12 mouse cellular contexts compared by ENCODE assay signal in the genomic region with DNA sequence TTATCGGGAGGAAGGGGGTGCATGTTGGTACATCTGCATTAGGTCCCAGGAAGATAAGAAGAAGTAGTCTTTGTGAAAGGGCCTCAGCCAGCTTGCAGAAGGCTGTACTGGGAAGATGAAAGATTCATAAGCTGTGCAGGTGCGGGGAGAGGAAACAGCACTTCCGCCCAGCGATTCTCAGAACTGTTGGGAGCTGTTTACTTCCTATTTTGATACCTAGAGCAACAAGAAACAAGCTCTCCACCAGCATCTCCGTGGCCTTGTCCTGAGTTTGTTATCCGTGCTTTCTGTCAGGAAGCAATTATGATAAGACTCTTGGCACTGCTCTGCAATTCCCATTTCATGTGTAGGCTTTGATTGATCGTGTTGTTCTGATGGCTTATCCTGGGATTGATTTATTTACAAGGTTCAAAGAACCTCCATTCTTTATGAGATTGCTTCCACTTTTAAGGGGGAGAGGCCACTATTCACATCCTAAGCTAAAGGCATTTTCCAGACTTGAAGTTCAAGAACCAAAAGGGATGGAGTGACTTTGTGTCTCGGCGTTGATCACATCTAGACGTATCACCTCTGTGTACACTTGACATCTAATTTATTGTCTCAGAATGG.
DNase-seq lines count a peak whose midpoint lies in the region; ATAC-seq and TF ChIP-seq lines count a peak whose summit lies in the region.
"Had no signal": no experiment of that assay in that cellular context is flagged by ENCODE, and none has a peak within 500 bp of the region (broad histone marks: within the 10 kb centered on the region; RNA-seq: fewer than 3 reads in every experiment).

No protein-coding gene starts in this region.

- no peak for TF ChIP-seq POLR2A in lung, adult 2 months (IDR thresholded peaks at IDR 0.05; ENCODE audit: borderline replicate concordance, extremely low read depth, low read depth, low read length)

- H3K9me3 ChIP-seq in lung, embryonic 14.5 days (ENCODE audit: low read depth, low read length) = no peaks in the 10 kb centered on the region
- H3K9me3 ChIP-seq in hindbrain, postnatal 0 days (ENCODE audit: low read length) = no peaks in the 10 kb centered on the region
- H3K9me3 ChIP-seq: G1E; heart, embryonic 13.5 days had no signal

- 54% methylated on average over 10 of the region's 10 CpGs for WGBS in lung, embryonic 14.5 days
- 31% methylated on average over 10 of the region's 10 CpGs for WGBS in lung, adult 2 months
- WGBS in hindbrain, postnatal 0 days = 83% methylated on average over 10 of the region's 10 CpGs

- DNase-seq in lung, embryonic 14.5 days = peak; percentile 45
- no peak for DNase-seq in lung, adult 2 months
- DNase-seq in kidney, adult 9 months = peak; percentile 69
- peak; percentile 24 to 34 for DNase-seq in lung, postnatal 4 days
- DNase-seq in ovary, postnatal 10 days (ENCODE audit: low spot score) = no peak
- no peak for DNase-seq in layer of hippocampus, adult 9-10 months (ENCODE audit: low spot score)
- DNase-seq in hindbrain, postnatal 0 days (ENCODE audit: low spot score) = no peak
- DNase-seq in ovary, postnatal 36 days (ENCODE audit: low spot score) = no peak
- DNase-seq: left cerebral cortex, postnatal 4 days; right cerebral cortex, postnatal 25 days had no signal

- H3K27me3 ChIP-seq in lung, embryonic 14.5 days (ENCODE audit: insufficient read depth, low read length) = no peaks in the 10 kb centered on the region
- no peaks in the 10 kb centered on the region for H3K27me3 ChIP-seq in hindbrain, postnatal 0 days (ENCODE audit: insufficient read depth, low read length)
- H3K27me3 ChIP-seq: heart, embryonic 13.5 days had no signal

- no peak for TF ChIP-seq CTCF in lung, embryonic 14.5 days (IDR thresholded peaks at IDR 0.05; ENCODE audit: low read depth)
- no peak for TF ChIP-seq CTCF in lung, adult 2 months (IDR thresholded peaks at IDR 0.05; ENCODE audit: insufficient read depth, low read length)
- TF ChIP-seq CTCF in hindbrain, postnatal 0 days (IDR thresholded peaks at IDR 0.05; ENCODE audit: low read depth) = no peak

- peak; percentile 31; the same call in 1 of the 2 replicates for ATAC-seq in lung, embryonic 14.5 days (ENCODE audit: insufficient read depth)
- no peak for ATAC-seq in hindbrain, postnatal 0 days

- H3K4me1 ChIP-seq in lung, embryonic 14.5 days (ENCODE audit: insufficient read depth) = peaks cover 10% of the 10 kb centered on the region; the same call in 1 of the 2 replicates
- H3K4me1 ChIP-seq in lung, adult 2 months (ENCODE audit: control insufficient read depth, insufficient read depth, low read length) = peaks cover 5% of the 10 kb centered on the region; the same call in 1 of the 2 replicates
- no peaks in the 10 kb centered on the region for H3K4me1 ChIP-seq in hindbrain, postnatal 0 days (ENCODE audit: insufficient read depth, low read length)

- no peak overlapping the region for H3K4me3 ChIP-seq in lung, embryonic 14.5 days (ENCODE audit: low read depth, low read length)
- H3K4me3 ChIP-seq in lung, adult 2 months (replicated peaks; ENCODE audit: extremely low read depth, low read depth, low read length) = no peak overlapping the region
- H3K4me3 ChIP-seq in hindbrain, postnatal 0 days (ENCODE audit: low read length) = no peak overlapping the region
- H3K4me3 ChIP-seq: heart, embryonic 13.5 days had no signal

- H3K27ac ChIP-seq in lung, embryonic 14.5 days (ENCODE audit: low read depth) = no peak overlapping the region
- no peak overlapping the region for H3K27ac ChIP-seq in hindbrain, postnatal 0 days
- H3K27ac ChIP-seq: heart, embryonic 13.5 days had no signal

- H3K9ac ChIP-seq in lung, embryonic 14.5 days = no peak overlapping the region
- no peak overlapping the region for H3K9ac ChIP-seq in hindbrain, postnatal 0 days (replicated peaks; ENCODE audit: low read length)
- H3K9ac ChIP-seq: heart, embryonic 13.5 days had no signal

- H3K4me2 ChIP-seq in lung, embryonic 14.5 days = no peak overlapping the region
- H3K4me2 ChIP-seq in hindbrain, postnatal 0 days (ENCODE audit: low read depth, low read length) = no peak overlapping the region
- H3K4me2 ChIP-seq: heart, embryonic 13.5 days had no signal

- no peaks in the 10 kb centered on the region for H3K36me3 ChIP-seq in lung, embryonic 14.5 days (ENCODE audit: insufficient read depth)
- no peaks in the 10 kb centered on the region for H3K36me3 ChIP-seq in hindbrain, postnatal 0 days (ENCODE audit: insufficient read depth, low read length)
- H3K36me3 ChIP-seq: G1E; heart, embryonic 13.5 days had no signal

Comparison
In these comparisons a context has a peak if more than half of its experiments do, and no peak if none do; other contexts are left out.
1. DNase-seq: peak in lung, embryonic 14.5 days (single experiment), kidney, adult 9 months (single experiment) and lung, postnatal 4 days (2 of 2); none in lung, adult 2 months (single experiment), ovary, postnatal 10 days (single experiment), layer of hippocampus, adult 9-10 months (single experiment), hindbrain, postnatal 0 days (single experiment) and ovary, postnatal 36 days (single experiment).